Mouse (Mus musculus) heart, postnatal 0 days (tissue): ENCODE measurements around the gene Fry.

ENCODE experiments used
- CTCF ChIP-seq: IDR thresholded peaks from 2 replicates; pipeline ENCODE4 v1.5.1; 2016; ENCODE audit warnings: antibody characterized with exemption, control low read depth, low read depth
- EP300 ChIP-seq: IDR thresholded peaks from 2 replicates; pipeline ENCODE4 v1.6.1; 2016; ENCODE audit warnings: antibody characterized with exemption, low read depth

DNA sequence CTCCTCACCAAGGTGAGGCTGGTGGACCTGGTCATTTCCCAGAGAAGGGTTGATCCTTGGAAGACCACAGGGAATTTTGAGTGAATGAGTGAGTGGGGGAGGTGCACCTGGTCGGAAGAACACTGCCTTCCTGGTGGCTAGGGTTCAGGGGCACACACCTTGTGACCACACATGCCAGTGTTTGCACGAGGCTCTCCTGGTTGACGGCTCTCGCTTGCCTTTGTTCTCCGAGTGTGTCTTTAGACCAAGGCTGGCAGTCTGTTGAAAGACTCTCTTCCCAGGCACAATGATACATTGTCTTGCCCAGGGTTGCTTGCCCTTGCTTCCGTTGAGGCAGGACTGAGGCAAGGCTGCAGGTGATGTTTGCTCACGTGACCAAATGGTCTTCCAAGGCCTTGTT lies 169.5 kb downstream of the Fry start:
- TF ChIP-seq CTCF (no peak), EP300 (no peak)
